Mouse (Mus musculus) limb, embryonic 12.5 days (tissue): ENCODE data around the gene Ache. TPM values are rescaled to one million over a fixed set of nuclear protein-coding genes. Genes with fewer than 3 reads are reported as not detected.
"Not testable (repeated sequence)": the region's sequence is repeated elsewhere in the genome, so short reads cannot be mapped to it uniquely, and the experiment has no call there.

ENCODE experiments used
- ATAC-seq: fragments of 200-750 bp; cut with Nextera tagmentation; 2 replicates; pipeline ENCODE4 v1.8.0; 2017; ENCODE audit warnings: low read depth, moderate TSS enrichment; ENCODE audit not compliant: insufficient number of reproducible peaks, insufficient read depth, low FRiP score, low TSS enrichment
- H3K27ac ChIP-seq: fragments of 300-500 bp; sonication (generic); 2 replicates; pipeline ENCODE4 v1.5.1; 2016; ENCODE audit warnings: mild to moderate bottlenecking, moderate library complexity
- H3K27me3 ChIP-seq: fragments of 300-500 bp; sonication (generic); 2 replicates; pipeline ENCODE4 v1.6.1; 2016; ENCODE audit warnings: mild to moderate bottlenecking, moderate library complexity
- H3K36me3 ChIP-seq: fragments of 300-500 bp; sonication (generic); 2 replicates; pipeline ENCODE4 v1.6.1; 2016; ENCODE audit warnings: mild to moderate bottlenecking, moderate library complexity
- H3K4me1 ChIP-seq: fragments of 300-500 bp; sonication (generic); replicated peaks from 2 replicates; pipeline ENCODE4 v1.6.1; 2016
- H3K4me2 ChIP-seq: fragments of 300-500 bp; sonication (generic); 2 replicates; pipeline ENCODE4 v1.6.1; 2016; ENCODE audit warnings: mild to moderate bottlenecking, moderate library complexity
- H3K4me3 ChIP-seq: fragments of 300-500 bp; sonication (generic); replicated peaks from 2 replicates; pipeline ENCODE4 v1.5.1; 2016; ENCODE audit warnings: mild to moderate bottlenecking
- H3K9ac ChIP-seq: fragments of 300-500 bp; sonication (generic); replicated peaks from 2 replicates; pipeline ENCODE4 v1.6.1; 2016; ENCODE audit warnings: mild to moderate bottlenecking, moderate library complexity
- H3K9me3 ChIP-seq: fragments of 300-500 bp; sonication (generic); 2 replicates; pipeline ENCODE4 v1.6.1; 2016; ENCODE audit warnings: mild to moderate bottlenecking, moderate library complexity
- WGBS: fragments of 180-500 bp; shearing (Covaris S2); methylation state at CpG from one replicate; pipeline ENCODE4 v1.1.7; 2016; 5-methylcytosine and 5-hydroxymethylcytosine counted together
- polyA plus RNA-seq: library from polyadenylated mRNA; unstranded; fragments of >200 nt; fragmentation: Nextera tagmentation; extraction: Ambion mirVana; gene quantifications from 2 replicates; pipeline ENCODE4 v1.2.1, GENCODE M21; 2016

Gene Ache
- 7.7 and 8.3 TPM in 2 replicates for polyA plus RNA-seq

DNA sequence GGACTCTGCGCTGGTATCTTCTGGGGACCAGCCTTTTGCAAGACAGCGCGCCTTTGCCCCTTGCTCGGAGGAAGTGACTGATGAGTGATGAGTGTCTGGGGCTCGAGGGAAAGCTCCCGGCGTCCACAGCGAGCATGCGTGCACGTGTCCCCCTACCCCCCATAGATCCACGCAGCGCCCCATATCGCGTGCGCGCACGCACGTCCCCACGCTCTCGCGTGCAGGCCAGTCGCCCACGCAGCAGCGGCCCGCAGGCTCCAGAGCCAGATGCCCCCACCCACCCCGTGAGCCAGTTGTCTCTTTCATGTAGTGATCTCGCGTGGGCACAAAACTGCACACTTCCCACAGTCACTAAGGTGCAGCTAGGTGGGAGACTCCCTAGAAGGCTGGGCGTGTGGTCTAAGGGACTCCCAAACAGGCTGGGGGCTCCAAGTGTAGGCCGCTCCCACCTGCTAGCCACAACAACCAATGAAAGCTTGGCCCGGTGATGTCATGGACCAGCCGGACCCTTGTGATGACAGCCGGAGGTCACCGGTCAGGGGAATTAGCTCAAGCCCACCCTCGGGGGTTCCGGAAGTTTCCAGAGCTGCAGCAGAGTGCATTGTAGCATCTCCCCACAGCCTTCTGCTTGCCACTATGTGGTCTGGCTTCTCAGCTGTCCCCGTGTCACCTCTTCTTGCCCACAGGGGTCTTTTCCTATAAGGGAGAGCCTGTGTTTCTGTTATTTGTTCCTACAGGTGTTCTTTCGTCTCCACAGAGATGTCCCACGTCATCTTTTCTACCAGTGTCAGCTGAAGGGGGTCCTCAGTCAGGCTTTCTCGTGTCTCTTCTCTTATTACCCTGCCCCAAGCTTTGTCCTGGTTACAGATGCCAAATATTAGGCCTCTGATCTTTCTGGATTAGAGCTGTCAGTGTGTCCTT is at the start of gene Ache:
Gene Ache, plus strand, starts transcription at position 488 of the 921 bp plus-strand sequence.
- peak within 1 kb of the TSS; percentile 43 for H3K4me3 ChIP-seq
- peak within 1 kb of the TSS; percentile 80 for H3K4me2 ChIP-seq
- H3K9me3 ChIP-seq, result 0 out of 2 replicates have a peak, but pooled peaks cover 6% of the 10 kb centered on the region
- H3K27ac ChIP-seq, result no peak within 1 kb of the TSS
- peak within 1 kb of the TSS; percentile 59 for H3K9ac ChIP-seq
- peaks cover 66% of the 10 kb centered on the region for H3K27me3 ChIP-seq
- WGBS, result 1% methylated on average over 40 of the region's 40 CpGs
- 0 out of 2 replicates have a peak, but pooled peaks have one; percentile 9 for ATAC-seq
- H3K4me1 ChIP-seq, result peaks cover 24% of the 10 kb centered on the region
- no peaks in the 10 kb centered on the region for H3K36me3 ChIP-seq

DNA sequence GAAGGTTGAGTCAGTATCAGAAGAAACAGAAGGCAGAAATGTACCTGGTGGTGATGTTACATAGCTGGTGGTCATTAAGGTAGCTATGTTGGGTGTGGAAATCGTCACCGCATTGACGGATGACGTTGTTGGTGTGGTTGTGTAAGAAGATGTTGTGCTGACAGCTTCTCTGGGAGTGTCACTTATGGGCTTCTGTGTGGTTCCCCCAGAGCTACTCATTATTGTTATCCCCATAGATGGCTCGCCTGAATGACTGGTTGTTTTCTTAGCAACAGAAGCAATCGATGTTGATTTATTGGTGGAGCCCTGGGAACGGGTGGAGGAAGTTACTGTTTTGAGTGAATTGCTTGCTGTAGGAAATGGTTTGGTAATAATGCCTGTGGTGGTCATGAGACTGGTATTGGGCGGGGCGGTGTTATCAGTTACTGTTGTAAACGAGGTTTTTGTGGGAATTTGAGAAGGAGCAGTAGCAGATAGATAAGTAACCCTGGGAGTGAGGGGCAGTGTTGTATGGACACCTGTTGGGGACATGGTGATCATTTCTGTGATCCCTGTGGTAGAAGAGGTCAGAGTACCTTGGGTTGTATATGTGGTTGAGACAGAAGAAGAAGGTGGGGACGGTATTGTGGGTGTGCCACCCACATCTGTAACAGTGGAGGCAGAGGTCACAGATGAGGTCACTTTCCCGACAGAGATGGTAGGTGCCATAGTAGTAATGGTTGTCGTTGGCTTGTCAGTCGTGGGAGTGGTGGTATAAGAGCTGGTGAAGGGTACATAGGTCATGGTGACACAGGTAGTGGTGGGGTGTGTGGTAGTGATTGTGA is 23.2 kb upstream of the Ache start:
- Histone ChIP-seq H3K36me3 (no peaks in the 10 kb centered on the region), H3K4me1 (peaks cover 7% of the 10 kb centered on the region; the same call in 1 of the 2 replicates), H3K9me3 (no peaks in the 10 kb centered on the region), H3K4me3 (no peak overlapping the region), H3K4me2 (no peak overlapping the region), H3K27me3 (peaks cover 10% of the 10 kb centered on the region; the same call in 1 of the 2 replicates), H3K9ac (no peak overlapping the region), H3K27ac (no peak overlapping the region)
- 79% methylated on average over 14 of the region's 14 CpGs for WGBS
- ATAC-seq, result no peak

DNA sequence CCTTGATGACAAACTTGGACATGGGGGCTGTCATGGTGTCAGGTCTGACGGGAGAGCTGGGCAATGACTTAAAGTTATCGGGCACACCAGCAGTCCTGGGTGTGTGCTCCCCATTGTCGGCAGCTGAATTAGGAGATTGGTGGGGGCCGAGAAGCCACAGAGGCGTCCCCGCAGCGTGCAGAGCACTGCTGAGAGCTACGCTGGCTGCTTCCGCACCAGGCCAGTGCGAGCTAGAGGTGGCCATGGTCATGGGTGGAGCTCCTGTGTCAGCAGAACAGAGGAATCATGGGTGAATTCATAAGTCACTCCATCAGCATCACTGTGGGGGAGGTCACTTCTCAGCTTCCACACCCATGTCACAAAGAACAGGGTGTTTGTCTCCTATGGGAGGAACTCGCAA is 22.5 kb upstream of the Ache start:
- H3K4me2 ChIP-seq, result no peak overlapping the region
- peaks cover 10% of the 10 kb centered on the region; the same call in 1 of the 2 replicates for H3K27me3 ChIP-seq
- no peak for ATAC-seq
- no peaks in the 10 kb centered on the region for H3K9me3 ChIP-seq
- peaks cover 7% of the 10 kb centered on the region; the same call in 1 of the 2 replicates for H3K4me1 ChIP-seq
- H3K27ac ChIP-seq, result no peak overlapping the region
- WGBS, result 86% methylated on average over 11 of the region's 11 CpGs
- no peak overlapping the region for H3K9ac ChIP-seq
- H3K4me3 ChIP-seq, result no peak overlapping the region
- no peaks in the 10 kb centered on the region for H3K36me3 ChIP-seq

DNA sequence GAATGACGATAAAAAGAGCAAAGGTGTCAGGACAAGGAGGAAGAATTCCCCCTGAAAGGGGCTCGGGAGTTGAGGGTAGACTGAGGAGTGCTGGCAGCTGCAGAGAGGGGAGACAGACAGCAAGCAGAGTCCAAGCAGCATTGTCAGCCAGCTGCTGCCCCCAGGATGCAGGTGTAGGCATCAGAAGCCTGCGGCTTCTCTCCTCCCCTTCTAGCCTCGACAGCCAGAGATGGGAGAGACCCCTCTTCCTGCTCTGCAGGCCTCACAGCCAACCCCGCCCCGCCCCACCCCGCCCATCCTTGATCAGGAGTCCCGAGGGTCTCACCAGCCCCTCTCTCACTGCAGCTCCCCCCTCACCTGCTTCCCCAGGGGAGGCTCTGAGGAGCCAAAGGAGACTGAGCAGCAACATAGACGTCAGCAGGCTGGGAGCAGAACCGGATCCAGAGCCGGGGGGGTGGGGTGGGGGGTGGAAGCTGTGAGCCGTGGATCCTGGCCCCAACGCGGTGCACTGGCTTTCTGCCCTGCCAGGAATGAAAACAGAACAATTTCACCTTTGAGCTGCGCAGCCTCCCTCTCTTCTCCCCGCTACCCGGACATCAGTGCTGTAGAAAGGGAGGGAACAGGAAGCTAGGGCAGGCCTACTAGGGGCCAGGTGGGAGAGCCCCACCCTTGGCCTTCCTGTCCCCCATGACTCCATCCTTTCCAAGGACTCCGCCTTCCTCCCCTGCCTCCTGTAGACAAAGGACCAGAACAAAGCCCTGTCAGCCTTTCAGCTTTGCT is 19.0 kb upstream of the Ache start:
- no peak for ATAC-seq
- H3K36me3 ChIP-seq, result no peaks in the 10 kb centered on the region
- 0 out of 2 replicates have a peak overlapping the region, but pooled peaks have one; percentile 6 for H3K4me3 ChIP-seq
- H3K9me3 ChIP-seq, result peaks cover 4% of the 10 kb centered on the region
- WGBS, result 39% methylated on average over 18 of the region's 18 CpGs
- peaks cover 7% of the 10 kb centered on the region; the same call in 1 of the 2 replicates for H3K4me1 ChIP-seq
- H3K9ac ChIP-seq, result 0 out of 2 replicates have a peak overlapping the region, but pooled peaks have one; percentile 23
- peak overlapping the region; percentile 34 for H3K4me2 ChIP-seq
- H3K27me3 ChIP-seq, result peaks cover 10% of the 10 kb centered on the region; the same call in 1 of the 2 replicates
- H3K27ac ChIP-seq, result no peak overlapping the region

DNA sequence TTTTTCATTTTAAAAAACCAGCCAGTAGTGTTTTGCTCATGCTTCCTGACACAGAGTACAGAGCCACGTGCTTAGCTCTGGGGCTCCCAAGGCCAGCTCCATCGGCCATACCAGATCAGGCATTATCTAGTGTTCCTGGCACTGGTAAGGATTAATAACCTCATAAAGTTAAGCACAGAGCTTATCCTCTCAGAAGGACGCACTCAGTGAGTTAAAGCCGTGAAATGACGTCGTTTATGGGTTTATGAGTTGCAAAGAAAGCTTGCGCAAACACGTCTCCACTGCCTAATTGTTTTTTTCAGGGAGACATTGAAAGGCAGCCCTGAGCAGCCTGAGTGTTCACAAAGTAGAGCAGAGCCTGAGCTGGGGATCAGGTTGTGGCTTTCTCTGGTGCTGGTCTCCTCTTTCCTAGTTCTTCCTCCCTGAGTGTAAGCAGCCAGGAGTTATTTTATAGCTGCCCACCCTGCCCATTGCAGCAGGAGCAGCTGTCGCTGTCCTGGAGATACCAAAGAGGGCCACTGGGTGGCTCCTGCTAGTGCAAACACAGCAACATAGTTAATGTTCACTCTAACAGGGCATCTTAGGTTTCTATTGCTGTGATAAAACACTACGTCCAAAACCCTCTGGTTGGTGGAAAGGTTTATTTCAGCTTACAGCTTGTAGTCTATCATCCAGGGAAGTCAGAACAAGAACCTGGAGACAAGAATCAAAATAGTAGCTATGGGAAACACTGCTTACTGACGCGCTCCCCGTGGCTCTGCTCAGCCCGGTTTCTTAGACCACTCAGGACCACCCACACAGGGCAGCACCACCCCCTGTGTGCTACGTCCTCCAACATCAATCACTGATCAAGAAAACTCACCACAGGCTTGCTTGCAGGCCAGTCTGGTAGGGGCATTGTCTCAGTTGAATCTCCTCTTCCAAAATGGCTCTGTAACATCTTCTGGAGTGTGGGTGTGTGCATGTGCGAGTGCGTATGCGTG is 9.7 kb upstream of the Ache start:
- peak; percentile 68; the same call in 1 of the 2 replicates for ATAC-seq
- H3K36me3 ChIP-seq, result no peaks in the 10 kb centered on the region
- H3K4me3 ChIP-seq, result no peak overlapping the region
- 0 out of 2 replicates have a peak, but pooled peaks cover 5% of the 10 kb centered on the region for H3K4me1 ChIP-seq
- H3K27me3 ChIP-seq, result peaks cover 2% of the 10 kb centered on the region; the same call in 1 of the 2 replicates
- H3K9me3 ChIP-seq, result peaks cover 11% of the 10 kb centered on the region
- peak overlapping the region; percentile 31 for H3K4me2 ChIP-seq
- 31% methylated on average over 18 of the region's 18 CpGs for WGBS
- H3K27ac ChIP-seq, result no peak overlapping the region
- H3K9ac ChIP-seq, result no peak overlapping the region

DNA sequence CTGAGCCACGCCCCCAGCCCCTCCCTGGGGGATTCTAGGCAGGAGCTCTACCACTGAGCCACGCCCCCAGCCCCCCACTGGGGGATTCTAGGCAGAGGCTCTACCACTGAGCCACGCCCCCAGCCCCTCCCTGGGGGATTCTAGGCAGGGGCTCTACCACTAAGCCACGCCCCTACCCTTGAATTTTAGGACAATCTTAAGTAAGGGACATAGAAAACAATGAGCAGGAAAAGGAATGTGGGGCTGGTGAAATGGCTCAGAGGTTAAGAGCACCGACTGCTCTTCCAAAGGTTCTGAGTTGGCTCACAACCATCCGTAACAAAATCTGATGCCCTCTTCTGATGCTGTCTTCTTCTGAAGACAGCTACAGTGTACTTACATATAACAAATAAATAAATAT is 2.9 kb upstream of the Ache start:
- Histone ChIP-seq H3K4me1 (peaks cover 24% of the 10 kb centered on the region), H3K27me3 (peaks cover 37% of the 10 kb centered on the region)
- not testable (repeated sequence) for H3K4me2 ChIP-seq, ATAC-seq, H3K27ac ChIP-seq, H3K4me3 ChIP-seq, H3K9me3 ChIP-seq, H3K36me3 ChIP-seq, H3K9ac ChIP-seq
- WGBS, result 88% methylated on average over 5 of the region's 6 CpGs

DNA sequence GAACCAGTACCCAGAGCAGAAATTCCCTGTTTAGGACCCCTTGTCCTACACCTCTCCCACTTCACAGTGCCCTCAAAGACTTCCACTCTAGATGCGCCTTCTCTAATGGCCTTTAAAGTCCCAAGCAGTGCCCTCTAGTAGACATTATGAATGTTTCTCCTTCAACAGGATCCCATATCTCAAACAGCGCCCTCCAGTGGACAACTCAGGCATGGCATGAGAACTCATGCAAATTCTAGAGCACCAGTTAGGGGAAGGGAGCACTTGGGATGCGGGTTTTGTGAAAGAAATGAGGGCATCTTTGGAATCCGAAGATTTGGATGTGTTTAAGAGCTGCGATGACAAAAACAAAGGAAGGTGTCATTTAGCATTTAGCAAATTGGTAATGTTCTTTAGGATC is 2.3 kb upstream of the Ache start:
- no peak overlapping the region for H3K4me2 ChIP-seq
- no peak overlapping the region for H3K4me3 ChIP-seq
- 0 out of 2 replicates have a peak, but pooled peaks cover 6% of the 10 kb centered on the region for H3K9me3 ChIP-seq
- no peak overlapping the region for H3K27ac ChIP-seq
- peaks cover 24% of the 10 kb centered on the region for H3K4me1 ChIP-seq
- 65% methylated on average over 5 of the region's 5 CpGs for WGBS
- peaks cover 43% of the 10 kb centered on the region for H3K27me3 ChIP-seq
- H3K9ac ChIP-seq, result no peak overlapping the region
- ATAC-seq, result no peak
- no peaks in the 10 kb centered on the region for H3K36me3 ChIP-seq

DNA sequence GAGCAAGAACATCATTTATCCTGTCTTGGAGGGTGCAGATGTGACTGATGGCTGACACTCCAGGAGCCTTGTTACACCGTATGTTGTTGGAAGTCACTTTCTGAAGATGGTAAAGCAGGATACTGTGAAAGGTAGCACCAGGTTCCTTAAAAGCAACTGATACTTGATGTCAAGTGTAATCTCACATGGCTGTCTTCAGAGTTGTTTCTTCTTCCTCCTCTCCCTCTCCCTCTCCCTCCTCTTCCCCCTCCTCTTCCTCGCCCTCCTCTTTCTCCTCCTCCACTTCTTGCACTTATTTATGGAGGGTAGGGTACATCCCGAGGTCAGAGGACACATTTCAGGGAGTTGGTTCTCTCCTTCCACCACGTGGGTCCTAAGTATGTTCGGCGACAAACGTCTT is 1.3 kb upstream of the Ache start:
- H3K4me1 ChIP-seq, result peaks cover 24% of the 10 kb centered on the region
- no peak for ATAC-seq
- H3K36me3 ChIP-seq, result no peaks in the 10 kb centered on the region
- no peak overlapping the region for H3K4me3 ChIP-seq
- WGBS, result 53% methylated on average over 7 of the region's 7 CpGs
- 0 out of 2 replicates have a peak, but pooled peaks cover 6% of the 10 kb centered on the region for H3K9me3 ChIP-seq
- no peak overlapping the region for H3K9ac ChIP-seq
- no peak overlapping the region for H3K27ac ChIP-seq
- H3K27me3 ChIP-seq, result peaks cover 53% of the 10 kb centered on the region
- H3K4me2 ChIP-seq, result no peak overlapping the region

DNA sequence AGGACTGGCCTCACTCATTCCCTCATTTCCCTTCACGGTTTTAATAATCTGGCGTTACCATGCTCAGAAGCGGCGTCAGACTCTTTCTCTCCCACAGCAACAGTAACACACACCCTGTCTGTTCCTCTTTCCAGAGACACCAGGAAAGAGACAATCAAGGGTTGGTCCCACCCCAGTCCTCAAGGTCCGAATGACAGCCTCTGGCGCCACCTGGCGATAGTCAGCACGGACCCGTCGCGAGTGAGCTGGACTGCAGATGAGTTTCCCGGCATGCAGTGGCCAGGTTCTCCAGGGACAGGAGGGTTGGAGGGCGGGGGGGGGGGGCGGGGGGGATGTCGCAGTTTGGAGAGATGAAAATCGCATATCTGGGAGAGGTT is 676 bp upstream of the Ache start:
- Histone ChIP-seq H3K27me3 (peaks cover 59% of the 10 kb centered on the region), H3K9me3 (0 out of 2 replicates have a peak, but pooled peaks cover 6% of the 10 kb centered on the region), H3K4me2 (peak overlapping the region; percentile 80), H3K27ac (no peak overlapping the region), H3K36me3 (no peaks in the 10 kb centered on the region), H3K4me3 (peak overlapping the region; percentile 43), H3K4me1 (peaks cover 24% of the 10 kb centered on the region), H3K9ac (peak overlapping the region; percentile 45)
- 2% methylated on average over 15 of the region's 16 CpGs for WGBS
- 0 out of 2 replicates have a peak, but pooled peaks have one; percentile 22 for ATAC-seq
